Mouse (Mus musculus): ENCODE results near the gene Lrwd1.

Gene Lrwd1

DNA sequence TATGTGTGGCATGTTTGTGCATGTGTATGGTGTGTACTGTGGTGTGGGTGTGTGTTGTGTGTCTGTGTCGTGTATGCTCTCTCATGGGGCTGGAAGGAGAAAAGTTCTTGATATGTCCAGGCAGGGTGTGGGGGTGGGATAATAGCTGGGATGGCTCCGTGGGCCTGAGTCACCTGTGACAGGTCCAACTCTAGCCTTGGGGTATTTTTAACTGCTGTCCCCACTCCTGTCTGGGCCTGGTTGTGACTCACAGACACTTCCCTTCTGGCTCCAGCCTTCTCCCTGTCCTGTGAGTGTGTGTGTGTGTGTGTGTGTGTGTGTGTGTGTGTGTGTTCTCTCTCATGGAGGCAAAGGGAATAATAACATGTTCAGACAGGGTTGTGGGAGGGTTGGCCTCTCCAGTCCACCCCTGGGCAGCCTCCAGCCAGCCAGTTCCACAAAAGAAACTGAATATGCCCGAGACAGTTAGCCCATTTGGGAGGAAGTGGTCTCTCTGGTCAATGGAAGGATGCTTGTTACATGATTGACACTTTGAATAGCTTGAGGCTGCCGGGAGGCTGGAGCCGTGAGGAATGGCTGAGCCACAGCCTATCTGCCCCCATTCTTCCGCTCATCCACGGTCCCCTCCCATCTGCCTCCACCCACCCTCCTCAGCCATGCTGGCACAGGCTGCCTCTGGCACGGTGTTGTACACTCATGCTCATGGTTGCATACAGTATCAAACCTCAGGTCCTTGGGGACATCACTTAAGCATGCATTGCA lies 41.4 kb downstream of the Lrwd1 start:
- CTCF ChIA-PET = interaction anchor here (0.6 to 0.7 kb wide), 3 partner anchors 9 to 1845 kb away, joined by 3 to 4 read pairs (median 3); no protein-coding TSS in a partner anchor

DNA sequence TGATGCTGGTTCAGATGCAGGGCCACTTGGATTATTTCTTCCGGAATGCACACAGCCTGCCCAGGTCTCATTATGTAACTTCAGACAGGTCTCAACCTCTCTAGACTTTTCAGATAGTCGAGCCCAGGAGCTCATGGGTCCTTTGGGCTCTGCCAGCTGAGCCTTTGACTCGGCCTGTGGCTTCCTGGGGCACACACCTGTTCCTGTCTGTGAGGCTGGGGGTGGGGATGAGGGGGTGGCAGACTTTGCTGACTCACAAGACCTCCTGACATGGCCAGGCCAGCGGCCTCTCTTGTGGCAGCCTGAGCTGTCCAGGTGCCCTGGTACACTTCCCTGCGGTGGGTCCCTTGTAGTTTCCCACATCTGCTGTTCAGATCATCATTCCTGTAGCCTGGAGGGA lies 43.9 kb downstream of the Lrwd1 start:
- CTCF ChIA-PET = interaction anchor here (0.6 to 1.6 kb wide), 3 partner anchors 11 to 1627 kb away, joined by 3 to 7 read pairs (median 3); no protein-coding TSS in a partner anchor

DNA sequence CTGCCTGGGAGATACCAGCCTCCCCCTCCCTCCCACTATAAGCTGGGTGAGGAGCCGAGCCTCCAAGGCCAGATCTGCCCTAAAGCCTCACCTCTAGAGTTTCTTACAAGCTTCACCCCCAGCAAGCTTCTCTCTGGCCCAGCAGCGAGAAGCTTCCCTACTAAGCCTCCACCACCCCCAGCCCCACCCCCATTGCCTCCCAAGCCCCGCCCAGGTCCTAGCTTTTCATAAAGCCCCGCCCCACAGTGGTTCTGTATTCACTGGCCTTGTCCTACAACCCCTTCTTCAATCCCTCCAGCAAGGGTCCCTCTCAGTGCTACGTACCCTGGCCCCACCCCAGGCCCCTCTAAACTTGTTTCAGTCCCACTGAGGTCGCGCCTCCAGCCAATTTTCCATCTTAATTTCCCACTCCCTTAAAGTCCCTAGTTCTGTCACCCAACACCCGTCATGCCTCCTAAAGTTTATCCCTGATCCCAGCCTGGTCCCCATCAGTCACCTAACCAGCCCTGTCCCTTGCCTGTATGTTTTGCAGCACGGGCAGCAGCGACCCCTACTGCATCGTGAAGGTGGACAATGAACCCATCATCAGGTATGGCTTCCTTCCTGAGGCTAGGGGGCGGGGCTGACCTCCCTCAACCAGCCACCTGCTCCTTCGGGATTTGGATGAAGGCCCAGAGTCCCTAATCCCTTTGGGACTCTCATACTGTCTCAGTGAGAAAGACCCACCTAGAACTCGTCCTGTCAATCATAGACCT lies 46.9 kb downstream of the Lrwd1 start:
- CTCF ChIA-PET = interaction anchor here (0.6 kb wide), 1 partner anchor 536 kb away, joined by 5 read pairs; no protein-coding TSS in a partner anchor

DNA sequence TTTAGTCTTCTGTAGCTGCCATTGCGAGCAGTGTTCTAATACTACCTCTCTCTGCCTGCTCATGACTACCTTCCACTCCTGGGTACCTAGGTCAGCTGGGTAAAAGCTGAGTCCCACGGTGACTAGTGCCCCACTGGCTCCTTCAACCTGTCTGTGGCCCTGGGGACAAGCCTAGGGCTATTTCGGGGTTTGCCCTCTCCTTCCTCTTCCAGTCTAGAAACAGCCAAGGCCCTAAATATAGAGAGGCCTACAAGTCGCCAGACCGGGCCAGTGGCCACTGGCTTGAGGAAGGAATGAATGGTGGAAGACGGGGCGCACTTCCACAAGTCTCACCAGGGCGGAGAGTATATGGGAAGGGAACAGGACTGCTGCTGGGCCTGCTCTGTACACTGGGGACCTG lies 49.6 kb downstream of the Lrwd1 start:
- CTCF ChIA-PET = interaction anchor here (0.5 kb wide), 1 partner anchor 101 kb away, joined by 4 read pairs; no protein-coding TSS in a partner anchor

DNA sequence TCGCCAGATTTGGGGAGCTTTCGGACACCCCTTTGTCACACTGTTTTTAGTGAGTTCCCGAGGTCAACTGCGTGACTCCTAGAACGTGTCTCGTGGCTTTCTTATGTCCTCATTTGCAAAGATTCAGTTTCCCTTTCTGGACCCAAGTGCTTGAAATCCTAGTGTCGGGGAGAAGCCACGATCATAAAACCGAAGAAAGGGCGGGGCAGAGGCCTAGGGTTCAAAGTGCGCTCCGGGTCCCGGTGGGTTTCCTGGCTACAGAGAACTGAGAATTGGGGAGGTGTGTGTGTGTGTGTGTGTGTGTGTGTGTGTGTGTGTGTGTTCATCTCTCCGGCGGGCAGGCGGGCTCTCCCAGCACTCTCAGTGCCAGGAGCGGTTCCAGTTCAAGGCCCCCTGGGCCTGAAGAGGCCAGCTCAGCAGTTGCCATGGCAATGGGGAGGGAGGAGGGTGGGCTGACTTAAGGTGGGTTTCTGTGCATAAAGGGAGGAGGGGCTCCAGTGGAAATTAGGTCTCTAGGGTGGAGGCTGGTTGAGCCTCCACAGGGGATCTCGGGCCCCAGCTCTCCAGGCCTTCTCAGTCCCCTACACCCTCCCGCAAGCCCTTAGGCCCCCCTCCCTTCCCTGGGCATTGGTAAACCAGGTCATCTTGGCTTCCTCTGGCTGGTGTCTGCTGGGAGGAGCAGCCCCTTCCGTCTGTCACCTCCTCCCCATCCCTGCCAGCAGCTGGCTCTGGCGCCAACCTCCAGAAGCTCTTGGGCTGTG lies 50.8 kb downstream of the Lrwd1 start:
- CTCF ChIA-PET = interaction anchor here (0.6 to 1.1 kb wide), 4 partner anchors 10 to 113 kb away, joined by 3 to 5 read pairs (median 4); no protein-coding TSS in a partner anchor

DNA sequence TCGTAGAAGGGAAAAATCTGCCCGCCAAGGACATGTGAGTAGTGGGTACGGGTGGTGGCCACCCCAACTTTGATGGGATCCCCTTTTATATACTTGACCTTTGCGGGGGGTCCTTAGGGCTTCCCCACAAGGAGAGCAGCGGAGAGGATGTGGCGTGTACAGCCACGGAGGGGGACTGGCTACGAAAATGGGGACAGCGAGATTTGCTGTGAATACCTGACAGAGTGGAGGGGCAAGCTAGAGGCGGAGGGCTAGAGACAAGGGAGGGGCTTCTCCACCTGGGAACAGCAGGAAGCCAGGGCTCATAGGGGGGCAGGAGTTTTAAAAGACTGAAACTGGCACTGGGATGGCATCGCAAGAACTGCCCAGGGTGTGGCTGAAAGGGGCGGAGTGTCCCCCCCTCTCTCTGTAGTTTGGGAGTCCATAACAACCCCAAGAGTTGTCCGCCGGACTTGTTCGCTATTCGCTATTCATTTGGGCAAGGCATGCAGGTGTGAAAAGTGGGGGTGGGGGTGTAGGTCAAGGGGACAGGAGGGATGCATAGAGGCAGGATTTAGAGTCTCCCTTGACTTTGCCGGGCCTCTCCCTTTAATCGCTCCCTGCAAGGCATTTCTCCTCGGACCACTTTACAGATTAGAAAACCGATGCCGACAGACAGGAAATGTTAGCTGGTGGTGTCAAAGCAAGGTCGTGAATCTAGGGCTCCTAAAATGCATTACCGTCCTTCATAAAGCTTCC lies 51.6 kb downstream of the Lrwd1 start:
- CTCF ChIA-PET = interaction anchor here (0.7 to 1.1 kb wide), 2 partner anchors 10 to 26 kb away, joined by 3 to 4 read pairs; no protein-coding TSS in a partner anchor

DNA sequence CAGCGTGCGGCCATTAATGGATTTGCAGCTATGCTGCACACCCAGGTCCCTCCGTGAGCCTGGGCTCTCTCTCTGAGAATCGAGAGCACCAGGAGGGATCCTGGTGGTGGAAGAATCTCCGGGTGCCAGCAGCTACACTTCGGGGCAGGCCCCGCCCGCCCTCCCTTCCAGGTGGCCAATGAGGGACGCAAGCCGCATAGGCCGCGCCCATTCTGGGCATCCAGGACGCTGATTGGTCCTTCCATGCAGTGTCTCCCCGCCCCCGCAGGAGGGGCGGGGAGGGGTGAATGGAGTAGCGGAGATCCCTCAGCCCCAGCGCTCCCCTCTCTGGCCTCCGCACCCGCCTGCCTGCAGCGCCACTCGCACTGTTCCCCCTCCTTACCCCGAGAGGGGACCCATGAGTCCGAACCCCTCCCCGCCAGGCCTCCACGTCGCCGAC lies 52.2 kb downstream of the Lrwd1 start, which contains the start of gene Rasa4:
Gene Rasa4, plus strand, starts transcription at position 248 of the 439 bp plus-strand sequence.
- CTCF ChIA-PET = no interaction called here

DNA sequence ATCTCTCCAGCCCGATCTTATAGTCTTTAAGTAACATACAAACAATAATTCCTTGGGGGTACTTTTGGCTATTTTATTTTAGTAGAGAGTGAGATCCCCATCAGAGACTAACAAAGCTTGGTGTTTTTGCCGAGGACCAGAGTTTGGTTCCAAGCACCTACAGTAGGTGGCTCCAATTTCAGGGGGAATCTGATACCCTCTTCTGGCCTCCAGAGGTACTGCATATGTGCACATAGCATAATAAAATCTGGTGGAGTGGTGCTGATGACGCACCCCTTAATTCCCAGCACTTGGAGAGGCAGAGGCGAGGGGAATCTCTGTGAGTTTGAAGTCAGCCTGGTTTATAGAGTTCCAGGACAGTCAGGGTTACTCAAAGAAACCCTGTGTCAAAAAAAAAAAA lies 53.5 kb downstream of the Lrwd1 start:
- CTCF ChIA-PET = interaction anchor here (1.1 kb wide), 1 partner anchor 53 kb away, joined by 3 read pairs; no protein-coding TSS in a partner anchor

DNA sequence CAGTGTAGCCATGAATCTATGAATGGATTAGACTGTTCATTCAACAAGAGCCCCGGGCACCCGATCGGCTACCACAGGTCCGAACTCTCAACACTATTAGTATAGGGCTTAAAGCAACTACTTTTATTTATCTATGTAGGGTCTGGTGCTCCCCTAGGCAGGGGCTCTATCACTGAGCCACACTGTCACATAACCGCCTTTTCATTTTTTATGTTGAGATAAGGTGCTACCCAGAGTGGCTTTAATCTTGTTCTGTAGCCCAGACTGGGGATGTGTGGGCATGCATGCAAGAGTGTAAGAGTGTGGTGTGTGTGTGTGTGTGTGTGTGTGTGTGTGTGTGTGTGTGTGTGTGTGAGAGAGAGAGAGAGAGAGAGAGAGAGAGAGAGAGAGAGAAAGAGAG lies 57.7 kb downstream of the Lrwd1 start:
- CTCF ChIA-PET = interaction anchor here (0.7 kb wide), 1 partner anchor 32 kb away, joined by 4 read pairs; no protein-coding TSS in a partner anchor

DNA sequence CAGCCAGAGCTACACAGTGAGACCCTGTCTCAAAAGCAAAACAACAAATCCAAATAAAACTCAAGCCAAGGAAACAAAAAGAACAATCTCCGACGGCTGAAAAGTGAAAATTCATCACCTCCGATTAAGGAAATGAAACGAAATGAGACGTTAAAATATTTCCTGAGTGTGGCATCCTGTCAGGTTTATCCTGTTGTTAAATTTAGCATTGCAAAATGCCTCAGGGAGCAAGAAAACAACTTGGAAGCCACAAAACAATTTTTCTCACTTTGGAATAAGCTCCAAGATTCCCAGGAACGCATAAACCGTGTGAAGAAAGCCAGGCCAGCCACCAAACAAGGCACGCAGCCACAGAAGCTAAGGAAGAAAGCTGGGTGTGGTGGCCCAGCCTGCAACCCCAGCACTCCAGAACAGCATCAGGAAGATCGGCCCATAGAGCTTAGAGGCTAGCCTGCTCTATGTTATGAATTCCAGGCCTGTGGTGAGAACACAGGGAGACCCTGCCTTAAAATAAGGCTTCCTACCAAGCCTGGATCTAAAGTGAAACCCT lies 58.8 kb downstream of the Lrwd1 start:
- CTCF ChIA-PET = interaction anchor here (0.7 kb wide), 1 partner anchor 31 kb away, joined by 4 read pairs; no protein-coding TSS in a partner anchor

DNA sequence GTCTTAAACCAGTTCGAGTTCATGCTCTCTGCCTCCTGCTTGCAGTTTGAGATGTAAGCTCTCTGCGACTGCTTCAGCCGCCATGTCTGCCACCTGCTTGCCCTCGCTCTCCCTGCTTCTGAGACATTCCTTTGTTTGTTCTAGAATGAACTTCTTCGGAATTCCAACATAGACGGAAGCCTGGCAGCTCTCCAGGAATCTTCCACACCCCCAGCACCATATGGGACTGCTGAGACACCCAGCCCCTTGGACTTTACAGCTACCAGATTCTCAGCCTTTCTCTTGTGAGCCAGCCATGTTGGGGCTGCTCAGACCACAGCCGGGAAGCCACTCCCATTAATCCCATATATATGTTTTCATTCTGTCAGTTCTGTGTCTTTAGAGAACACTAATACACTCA lies 59.6 kb downstream of the Lrwd1 start:
- CTCF ChIA-PET = no interaction called here

DNA sequence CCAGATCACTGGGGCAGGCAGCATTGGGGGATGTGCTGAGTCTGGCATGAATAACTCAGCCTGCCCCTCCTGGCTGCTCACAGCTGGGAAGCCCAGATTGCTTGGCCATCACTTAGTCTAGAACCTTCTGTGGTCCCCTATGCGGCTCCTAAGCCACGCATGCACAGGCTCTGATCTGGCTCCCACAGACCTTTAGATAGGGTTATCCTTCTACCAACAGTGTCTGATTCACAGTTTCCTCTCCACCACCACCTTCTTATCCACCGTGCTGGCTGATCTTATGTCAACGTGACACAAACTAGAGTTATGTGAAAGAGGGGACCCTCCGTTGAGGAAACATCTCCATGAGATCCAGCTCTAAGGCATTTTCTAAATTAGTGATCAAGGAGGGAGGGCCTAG lies 60.8 kb downstream of the Lrwd1 start:
- CTCF ChIA-PET = interaction anchor here (0.7 to 0.8 kb wide), 2 partner anchors 104 to 1049 kb away, joined by 3 to 8 read pairs; no protein-coding TSS in a partner anchor

DNA sequence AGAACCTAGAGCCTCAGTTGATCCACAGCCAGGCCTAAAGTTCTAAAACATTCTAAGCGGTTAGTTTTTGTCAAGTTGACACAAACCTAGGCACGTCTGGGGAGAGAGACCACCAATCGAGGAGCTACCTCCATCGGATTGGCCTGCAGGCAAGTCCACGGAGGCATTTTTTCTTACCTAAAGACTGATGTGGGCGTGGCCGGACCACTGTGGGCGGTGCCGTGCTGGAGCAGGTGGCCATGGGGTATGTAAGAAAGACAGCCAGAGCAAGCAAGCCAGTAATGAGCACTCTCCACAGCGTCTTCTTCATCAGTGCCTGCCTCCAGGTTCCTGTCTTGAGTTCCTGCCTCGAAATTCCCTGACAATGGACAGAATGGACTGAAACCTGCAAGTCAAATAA lies 62.3 kb downstream of the Lrwd1 start:
- CTCF ChIA-PET = no interaction called here

DNA sequence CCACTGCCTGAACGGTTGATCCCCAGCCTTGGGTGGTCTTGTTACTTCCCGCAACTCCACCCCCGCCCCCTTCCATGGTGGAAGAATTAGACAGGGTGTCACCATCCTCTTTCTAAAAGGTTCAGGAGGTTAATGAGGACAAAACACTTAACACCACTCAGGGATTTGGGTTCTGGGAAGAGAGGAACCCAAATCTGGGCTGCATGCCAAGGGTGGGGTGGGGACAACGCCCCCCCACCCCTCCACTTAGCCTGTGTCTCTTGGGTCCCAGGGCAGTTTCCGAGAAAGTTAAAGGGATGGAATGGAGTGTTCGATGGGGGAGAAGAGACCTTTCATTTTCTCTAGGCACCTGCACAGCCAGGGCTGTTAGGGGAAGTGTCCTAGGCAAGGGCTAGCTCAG lies 62.8 kb downstream of the Lrwd1 start:
- CTCF ChIA-PET = no interaction called here
